Mouse (Mus musculus): ENCODE measurements around the gene Apoc3. TPM values are rescaled to one million over a fixed set of nuclear protein-coding genes. Genes with fewer than 3 reads are reported as not detected.

Apoc3 gene
- total RNA-seq, 1 experiment = not detected

DNA sequence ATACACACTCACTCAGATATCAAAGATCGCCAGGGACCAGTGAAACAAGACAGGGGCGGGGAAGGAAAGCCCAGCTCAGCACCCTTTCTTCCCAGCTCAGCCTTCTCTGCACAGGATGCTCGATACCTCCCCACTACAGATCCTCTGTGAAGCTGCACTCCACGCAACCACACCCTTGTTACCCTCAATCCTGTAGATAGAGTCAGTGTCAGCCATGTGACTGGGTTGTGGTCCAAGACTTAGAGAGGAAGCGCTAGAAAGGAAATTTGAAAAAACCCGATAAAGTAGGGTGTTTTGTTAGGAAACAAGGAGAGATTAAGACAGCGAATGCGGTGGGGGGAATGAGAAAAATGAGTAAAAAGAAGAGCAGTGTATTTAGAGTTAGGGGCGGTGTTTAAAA lies 36.6 kb upstream of the Apoc3 start:
- TF ChIP-seq MAFK (IDR thresholded peaks at IDR 0.05; ENCODE audit: insufficient read depth, low read depth, low read length) (no peak), HCFC1 (IDR thresholded peaks at IDR 0.05; ENCODE audit: borderline replicate concordance, insufficient read depth, low read length) (no peak)
- Histone ChIP-seq H3K27ac (ENCODE audit: insufficient read depth, low read depth, low read length, poor library complexity, severe bottlenecking) (no peak overlapping the region), H3K4me3 (ENCODE audit: insufficient read depth in 1 of 2, low read depth in 1 of 2, low read length in 2 of 2, poor library complexity in 1 of 2, severe bottlenecking in 1 of 2) (no peak overlapping the region), H3K9ac (ENCODE audit: insufficient read depth, low read depth, low read length, poor library complexity, severe bottlenecking) (no peak overlapping the region), H3K36me3 (ENCODE audit: control insufficient read depth, insufficient read depth, low read length, poor library complexity, severe bottlenecking) (peaks cover 23% of the 10 kb centered on the region), H3K4me1 (ENCODE audit: control insufficient read depth in 2 of 2, insufficient read depth in 2 of 2, low read length in 2 of 2, poor library complexity in 1 of 2) (peaks cover 0 to 5% of the 10 kb centered on the region in 2 experiments; a peak in 1 of 4 replicates), H3K9me3 (ENCODE audit: control insufficient read depth, insufficient read depth, low read depth, low read length) (no peaks in the 10 kb centered on the region)
- no peak for DNase-seq (ENCODE audit: low read depth, low spot score)
- in situ Hi-C loops (cut with MboI; ENCODE audit: low sequenced_read_pairs in 2 of 2, unreplicated experiment in 2 of 2) = no loop called here

DNA sequence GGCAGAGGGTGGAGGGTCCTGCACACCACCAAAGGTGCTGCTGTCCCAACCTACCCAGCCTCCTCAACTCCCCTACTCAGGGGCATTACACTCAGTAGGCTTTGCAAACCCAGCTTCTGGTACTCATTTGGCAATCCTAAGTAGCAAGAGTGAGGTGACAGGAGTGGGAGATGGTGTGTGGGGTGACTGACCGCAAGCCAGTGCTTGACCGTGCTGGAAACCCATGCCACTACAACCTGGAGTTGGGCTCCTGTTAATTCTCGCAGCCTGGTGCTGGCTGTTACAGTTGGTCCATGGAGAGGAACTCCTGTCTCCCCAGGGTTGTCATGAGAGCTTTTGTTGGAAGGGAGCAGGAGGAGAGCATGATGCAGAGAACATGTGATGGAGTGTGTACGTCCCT lies 35.3 kb upstream of the Apoc3 start:
- Histone ChIP-seq H3K4me3 (ENCODE audit: insufficient read depth in 1 of 2, low read depth in 1 of 2, low read length in 2 of 2, poor library complexity in 1 of 2, severe bottlenecking in 1 of 2) (no peak overlapping the region), H3K4me1 (ENCODE audit: control insufficient read depth in 2 of 2, insufficient read depth in 2 of 2, low read length in 2 of 2, poor library complexity in 1 of 2) (peaks cover 0 to 5% of the 10 kb centered on the region in 2 experiments; a peak in 1 of 4 replicates), H3K9ac (ENCODE audit: insufficient read depth, low read depth, low read length, poor library complexity, severe bottlenecking) (no peak overlapping the region), H3K9me3 (ENCODE audit: control insufficient read depth, insufficient read depth, low read depth, low read length) (no peaks in the 10 kb centered on the region), H3K36me3 (ENCODE audit: control insufficient read depth, insufficient read depth, low read length, poor library complexity, severe bottlenecking) (peaks cover 10% of the 10 kb centered on the region), H3K27ac (ENCODE audit: insufficient read depth, low read depth, low read length, poor library complexity, severe bottlenecking) (no peak overlapping the region)
- no peak for DNase-seq (ENCODE audit: low read depth, low spot score)
- TF ChIP-seq ZC3H11A (IDR thresholded peaks at IDR 0.05; ENCODE audit: borderline replicate concordance, low read depth, low read length) (no peak), MAFK (IDR thresholded peaks at IDR 0.05; ENCODE audit: insufficient read depth, low read depth, low read length) (no peak), ZNF384 (IDR thresholded peaks at IDR 0.05; ENCODE audit: low read depth, low read length) (no peak), CHD2 (IDR thresholded peaks at IDR 0.05; ENCODE audit: low read depth, low read length) (no peak), HCFC1 (IDR thresholded peaks at IDR 0.05; ENCODE audit: borderline replicate concordance, insufficient read depth, low read length) (no peak)
- in situ Hi-C loops (cut with MboI; ENCODE audit: low sequenced_read_pairs in 2 of 2, unreplicated experiment in 2 of 2) = no loop called here

DNA sequence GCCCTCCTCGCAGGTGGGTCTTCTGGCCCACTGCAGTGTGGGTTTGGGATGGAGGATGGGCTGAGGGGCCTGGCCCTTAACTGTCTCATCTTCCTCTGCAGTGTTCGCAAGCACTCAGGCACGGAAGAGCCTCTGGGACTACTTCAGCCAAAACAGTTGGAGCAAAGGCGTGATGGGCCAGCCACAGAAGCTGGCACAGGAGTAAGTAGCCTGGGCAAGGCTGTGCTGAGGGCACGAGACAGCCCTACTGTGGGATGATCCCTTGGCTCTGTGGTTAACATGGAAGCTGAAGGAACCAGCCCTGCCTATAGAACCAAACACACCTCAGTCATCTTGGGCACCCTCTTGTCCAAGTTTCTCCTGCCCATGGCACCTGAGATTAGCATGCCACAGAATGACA lies 33.7 kb upstream of the Apoc3 start:
- no peaks in the 10 kb centered on the region for H3K9me3 ChIP-seq (ENCODE audit: control insufficient read depth, insufficient read depth, low read depth, low read length)
- no peak overlapping the region for H3K27ac ChIP-seq (ENCODE audit: insufficient read depth, low read depth, low read length, poor library complexity, severe bottlenecking)
- no peak overlapping the region for H3K9ac ChIP-seq (ENCODE audit: insufficient read depth, low read depth, low read length, poor library complexity, severe bottlenecking)
- H3K4me1 ChIP-seq (ENCODE audit: control insufficient read depth in 2 of 2, insufficient read depth in 2 of 2, low read length in 2 of 2, poor library complexity in 1 of 2) = peaks cover 0 to 2% of the 10 kb centered on the region in 2 experiments; a peak in 1 of 4 replicates
- no peak for DNase-seq (ENCODE audit: low read depth, low spot score)
- no peaks in the 10 kb centered on the region for H3K36me3 ChIP-seq (ENCODE audit: control insufficient read depth, insufficient read depth, low read length, poor library complexity, severe bottlenecking)
- TF ChIP-seq ZNF384 (IDR thresholded peaks at IDR 0.05; ENCODE audit: low read depth, low read length) (no peak), HCFC1 (IDR thresholded peaks at IDR 0.05; ENCODE audit: borderline replicate concordance, insufficient read depth, low read length) (no peak), MAFK (IDR thresholded peaks at IDR 0.05; ENCODE audit: insufficient read depth, low read depth, low read length) (no peak), CHD2 (IDR thresholded peaks at IDR 0.05; ENCODE audit: low read depth, low read length) (no peak), ZC3H11A (IDR thresholded peaks at IDR 0.05; ENCODE audit: borderline replicate concordance, low read depth, low read length) (no peak)
- in situ Hi-C loops (cut with MboI; ENCODE audit: low sequenced_read_pairs in 2 of 2, unreplicated experiment in 2 of 2) = no loop called here
- H3K4me3 ChIP-seq (ENCODE audit: insufficient read depth in 1 of 2, low read depth in 1 of 2, low read length in 2 of 2, poor library complexity in 1 of 2, severe bottlenecking in 1 of 2) = no peak overlapping the region

DNA sequence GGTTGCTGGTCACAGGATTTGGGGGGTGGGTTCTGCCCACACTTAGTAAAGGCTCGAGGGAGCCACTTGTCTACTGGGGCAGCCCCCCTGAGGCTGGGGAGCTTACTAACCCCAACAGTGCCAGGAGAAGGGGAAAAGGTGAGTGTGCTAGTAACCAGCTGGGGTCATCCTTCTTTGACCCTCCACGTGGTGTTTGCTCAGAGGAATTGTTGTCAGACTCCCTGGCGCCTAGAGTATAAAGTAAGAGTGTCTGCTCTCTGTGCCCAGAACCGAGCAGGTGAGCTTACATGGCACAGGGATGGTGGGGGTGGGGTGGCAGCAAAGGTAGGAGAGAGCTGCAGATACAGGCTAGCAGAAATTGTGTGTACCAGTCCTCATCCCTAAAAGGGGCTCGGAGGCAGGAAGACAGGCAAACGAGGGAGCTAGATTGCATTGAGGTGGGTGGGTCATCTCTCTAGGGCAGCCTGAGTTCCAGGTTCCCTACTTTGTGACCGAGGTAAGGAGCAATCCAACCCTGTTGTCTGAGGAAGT lies 33.0 kb upstream of the Apoc3 start, which contains the start of gene Apoa5:
Apoa5 (plus strand) TSS at position 291 of the 531 bp plus-strand sequence.
- Histone ChIP-seq H3K4me1 (ENCODE audit: control insufficient read depth in 2 of 2, insufficient read depth in 2 of 2, low read length in 2 of 2, poor library complexity in 1 of 2) (peaks cover 0 to 2% of the 10 kb centered on the region in 2 experiments; a peak in 1 of 4 replicates), H3K4me3 (ENCODE audit: insufficient read depth in 1 of 2, low read depth in 1 of 2, low read length in 2 of 2, poor library complexity in 1 of 2, severe bottlenecking in 1 of 2) (no peak within 1 kb of the TSS), H3K27ac (ENCODE audit: insufficient read depth, low read depth, low read length, poor library complexity, severe bottlenecking) (no peak within 1 kb of the TSS), H3K36me3 (ENCODE audit: control insufficient read depth, insufficient read depth, low read length, poor library complexity, severe bottlenecking) (no peaks in the 10 kb centered on the region), H3K9me3 (ENCODE audit: control insufficient read depth, insufficient read depth, low read depth, low read length) (no peaks in the 10 kb centered on the region), H3K9ac (ENCODE audit: insufficient read depth, low read depth, low read length, poor library complexity, severe bottlenecking) (no peak within 1 kb of the TSS)
- in situ Hi-C loops (cut with MboI; ENCODE audit: low sequenced_read_pairs in 2 of 2, unreplicated experiment in 2 of 2) = no loop called here
- DNase-seq (ENCODE audit: low read depth, low spot score) = no peak
- TF ChIP-seq ZNF384 (IDR thresholded peaks at IDR 0.05; ENCODE audit: low read depth, low read length) (no peak), ZC3H11A (IDR thresholded peaks at IDR 0.05; ENCODE audit: borderline replicate concordance, low read depth, low read length) (no peak), MAFK (IDR thresholded peaks at IDR 0.05; ENCODE audit: insufficient read depth, low read depth, low read length) (no peak), CHD2 (IDR thresholded peaks at IDR 0.05; ENCODE audit: low read depth, low read length) (no peak), HCFC1 (IDR thresholded peaks at IDR 0.05; ENCODE audit: borderline replicate concordance, insufficient read depth, low read length) (no peak)

DNA sequence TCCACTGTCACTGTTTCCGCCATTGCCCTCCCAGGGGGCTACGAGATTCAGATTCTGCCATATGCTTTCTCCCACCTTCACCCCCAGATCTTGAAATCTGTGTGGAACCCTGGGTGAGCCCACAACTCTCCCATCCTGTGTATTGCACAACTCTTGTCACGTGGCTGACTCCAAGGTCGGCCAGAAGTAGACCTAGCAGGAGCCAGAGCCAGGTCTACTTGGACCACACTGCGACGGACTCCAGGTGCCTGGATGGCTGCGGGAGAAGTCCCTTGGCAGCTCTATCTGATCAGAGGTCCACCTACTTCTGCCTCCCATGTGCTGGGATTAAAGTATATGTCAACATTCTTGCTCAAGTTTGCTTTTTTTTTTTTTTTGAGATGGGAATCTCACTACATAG lies 25.7 kb upstream of the Apoc3 start:
- no peak overlapping the region for H3K9ac ChIP-seq (ENCODE audit: insufficient read depth, low read depth, low read length, poor library complexity, severe bottlenecking)
- no peak for TF ChIP-seq ZC3H11A (IDR thresholded peaks at IDR 0.05; ENCODE audit: borderline replicate concordance, low read depth, low read length)
- no peak for TF ChIP-seq HCFC1 (IDR thresholded peaks at IDR 0.05; ENCODE audit: borderline replicate concordance, insufficient read depth, low read length)
- no peak for TF ChIP-seq CHD2 (IDR thresholded peaks at IDR 0.05; ENCODE audit: low read depth, low read length)
- TF ChIP-seq MAFK (IDR thresholded peaks at IDR 0.05; ENCODE audit: insufficient read depth, low read depth, low read length) = no peak
- TF ChIP-seq ZNF384 (IDR thresholded peaks at IDR 0.05; ENCODE audit: low read depth, low read length) = no peak
- no peak overlapping the region for H3K4me3 ChIP-seq (ENCODE audit: insufficient read depth in 1 of 2, low read depth in 1 of 2, low read length in 2 of 2, poor library complexity in 1 of 2, severe bottlenecking in 1 of 2)
- H3K9me3 ChIP-seq (ENCODE audit: control insufficient read depth, insufficient read depth, low read depth, low read length) = no peaks in the 10 kb centered on the region
- DNase-seq (ENCODE audit: low read depth, low spot score) = no peak
- H3K4me1 ChIP-seq (ENCODE audit: control insufficient read depth in 2 of 2, insufficient read depth in 2 of 2, low read length in 2 of 2, poor library complexity in 1 of 2) = no peaks in the 10 kb centered on the region
- no peaks in the 10 kb centered on the region for H3K36me3 ChIP-seq (ENCODE audit: control insufficient read depth, insufficient read depth, low read length, poor library complexity, severe bottlenecking)
- in situ Hi-C loops (cut with MboI; ENCODE audit: low sequenced_read_pairs in 2 of 2, unreplicated experiment in 2 of 2) = no loop called here
- H3K27ac ChIP-seq (ENCODE audit: insufficient read depth, low read depth, low read length, poor library complexity, severe bottlenecking) = no peak overlapping the region
